Mouse (Mus musculus): ENCODE measurements around the gene Trak1. TPM values are rescaled to one million over a fixed set of nuclear protein-coding genes. Genes with fewer than 3 reads are reported as not detected.
A peak's percentile ranks its signal among the peaks of the same experiment; 100 is the strongest.

The Trak1 gene
- total and polyA plus RNA-seq, 2 experiments = 50.3 to 61.2 TPM

GRCm38 (mm10) chr9:121315901-121316595 is 18.7 kb downstream of the Trak1 start:
- H3K27me3 ChIP-seq (ENCODE audit: control insufficient read depth, insufficient read depth, low read length) = no peaks in the 10 kb centered on the region
- no peak for DNase-seq (ENCODE audit: extremely low read depth, low read depth, low spot score)
- H3K9ac ChIP-seq (ENCODE audit: low read depth, low read length) = no peak overlapping the region
- no peaks in the 10 kb centered on the region for H3K36me3 ChIP-seq (ENCODE audit: control insufficient read depth, insufficient read depth, low read length)
- no peak overlapping the region for H3K4me3 ChIP-seq (ENCODE audit: insufficient read depth, low read depth, low read length)
- H3K27ac ChIP-seq (replicated peaks; ENCODE audit: insufficient read depth, low read depth, low read length) = peak overlapping the region; percentile 36
- TF ChIP-seq CTCF (IDR thresholded peaks at IDR 0.05; ENCODE audit: low read depth, low read length) (no peak), POLR2A (IDR thresholded peaks at IDR 0.05; ENCODE audit: extremely low read depth, insufficient read depth, low read length) (no peak)
- peaks cover 27% of the 10 kb centered on the region; the same call in 1 of the 2 replicates for H3K79me2 ChIP-seq (ENCODE audit: control insufficient read depth, insufficient read depth, low read length)
- WGBS = 84% methylated on average over 4 of the region's 4 CpGs
- H3K4me1 ChIP-seq (ENCODE audit: control insufficient read depth, insufficient read depth, low read length) = peaks cover 13% of the 10 kb centered on the region; the same call in 1 of the 2 replicates

GRCm38 (mm10) chr9:121316621-121317405 is 19.5 kb downstream of the Trak1 start:
- H3K4me1 ChIP-seq (ENCODE audit: control insufficient read depth, insufficient read depth, low read length) = peaks cover 12% of the 10 kb centered on the region; the same call in 1 of the 2 replicates
- H3K36me3 ChIP-seq (ENCODE audit: control insufficient read depth, insufficient read depth, low read length) = no peaks in the 10 kb centered on the region
- 44% methylated on average over 12 of the region's 12 CpGs for WGBS
- no peaks in the 10 kb centered on the region for H3K27me3 ChIP-seq (ENCODE audit: control insufficient read depth, insufficient read depth, low read length)
- peak; percentile 59 for DNase-seq (ENCODE audit: extremely low read depth, low read depth, low spot score)
- no peak for TF ChIP-seq POLR2A (IDR thresholded peaks at IDR 0.05; ENCODE audit: extremely low read depth, insufficient read depth, low read length)
- TF ChIP-seq CTCF (IDR thresholded peaks at IDR 0.05; ENCODE audit: low read depth, low read length) = peak; percentile 48
- no peak overlapping the region for H3K9ac ChIP-seq (ENCODE audit: low read depth, low read length)
- H3K4me3 ChIP-seq (ENCODE audit: insufficient read depth, low read depth, low read length) = no peak overlapping the region
- H3K27ac ChIP-seq (replicated peaks; ENCODE audit: insufficient read depth, low read depth, low read length) = peak overlapping the region; percentile 36
- H3K79me2 ChIP-seq (ENCODE audit: control insufficient read depth, insufficient read depth, low read length) = peaks cover 29% of the 10 kb centered on the region; the same call in 1 of the 2 replicates

GRCm38 (mm10) chr9:121319323-121319966 is 22.1 kb downstream of the Trak1 start:
- Histone ChIP-seq H3K27me3 (ENCODE audit: control insufficient read depth, insufficient read depth, low read length) (no peaks in the 10 kb centered on the region), H3K9ac (ENCODE audit: low read depth, low read length) (no peak overlapping the region), H3K79me2 (ENCODE audit: control insufficient read depth, insufficient read depth, low read length) (peaks cover 17% of the 10 kb centered on the region; the same call in 1 of the 2 replicates), H3K36me3 (ENCODE audit: control insufficient read depth, insufficient read depth, low read length) (no peaks in the 10 kb centered on the region), H3K27ac (replicated peaks; ENCODE audit: insufficient read depth, low read depth, low read length) (no peak overlapping the region), H3K4me1 (ENCODE audit: control insufficient read depth, insufficient read depth, low read length) (peaks cover 8% of the 10 kb centered on the region; the same call in 1 of the 2 replicates), H3K4me3 (ENCODE audit: insufficient read depth, low read depth, low read length) (no peak overlapping the region)
- DNase-seq (ENCODE audit: extremely low read depth, low read depth, low spot score) = no peak
- WGBS = 94% methylated on average over 10 of the region's 10 CpGs
- TF ChIP-seq POLR2A (IDR thresholded peaks at IDR 0.05; ENCODE audit: extremely low read depth, insufficient read depth, low read length) (no peak), CTCF (IDR thresholded peaks at IDR 0.05; ENCODE audit: low read depth, low read length) (no peak)

- H3K79me2 ChIP-seq (ENCODE audit: control insufficient read depth, insufficient read depth, low read length) = peaks cover 17% of the 10 kb centered on the region; the same call in 1 of the 2 replicates
- no peaks in the 10 kb centered on the region for H3K36me3 ChIP-seq (ENCODE audit: control insufficient read depth, insufficient read depth, low read length)
- no peak for DNase-seq (ENCODE audit: extremely low read depth, low read depth, low spot score)
- H3K27me3 ChIP-seq (ENCODE audit: control insufficient read depth, insufficient read depth, low read length) = no peaks in the 10 kb centered on the region
- 71% methylated on average over 2 of the region's 2 CpGs for WGBS
- TF ChIP-seq CTCF (IDR thresholded peaks at IDR 0.05; ENCODE audit: low read depth, low read length) (no peak), POLR2A (IDR thresholded peaks at IDR 0.05; ENCODE audit: extremely low read depth, insufficient read depth, low read length) (no peak)
- no peak overlapping the region for H3K9ac ChIP-seq (ENCODE audit: low read depth, low read length)
- no peak overlapping the region for H3K4me3 ChIP-seq (ENCODE audit: insufficient read depth, low read depth, low read length)
- H3K4me1 ChIP-seq (ENCODE audit: control insufficient read depth, insufficient read depth, low read length) = peaks cover 8% of the 10 kb centered on the region; the same call in 1 of the 2 replicates
- no peak overlapping the region for H3K27ac ChIP-seq (replicated peaks; ENCODE audit: insufficient read depth, low read depth, low read length)
Measured at GRCm38 (mm10) chr9:121320433-121320832, 23.1 kb downstream of the Trak1 start.

- H3K36me3 ChIP-seq (ENCODE audit: control insufficient read depth, insufficient read depth, low read length) = no peaks in the 10 kb centered on the region
- WGBS = 97% methylated on average over 2 of the region's 2 CpGs
- no peak overlapping the region for H3K4me3 ChIP-seq (ENCODE audit: insufficient read depth, low read depth, low read length)
- H3K4me1 ChIP-seq (ENCODE audit: control insufficient read depth, insufficient read depth, low read length) = peaks cover 3% of the 10 kb centered on the region; the same call in 1 of the 2 replicates
- TF ChIP-seq CTCF (IDR thresholded peaks at IDR 0.05; ENCODE audit: low read depth, low read length) = no peak
- no peak for TF ChIP-seq POLR2A (IDR thresholded peaks at IDR 0.05; ENCODE audit: extremely low read depth, insufficient read depth, low read length)
- H3K9ac ChIP-seq (ENCODE audit: low read depth, low read length) = no peak overlapping the region
- no peaks in the 10 kb centered on the region for H3K27me3 ChIP-seq (ENCODE audit: control insufficient read depth, insufficient read depth, low read length)
- H3K79me2 ChIP-seq (ENCODE audit: control insufficient read depth, insufficient read depth, low read length) = peaks cover 17% of the 10 kb centered on the region; the same call in 1 of the 2 replicates
- H3K27ac ChIP-seq (replicated peaks; ENCODE audit: insufficient read depth, low read depth, low read length) = no peak overlapping the region
- no peak for DNase-seq (ENCODE audit: extremely low read depth, low read depth, low spot score)
Measured at GRCm38 (mm10) chr9:121321118-121321517, 23.8 kb downstream of the Trak1 start.
